Mouse (Mus musculus): Measurements from ENCODE around the gene Olfr867.

GRCm38 (mm10) chr9:20057462-20057861, at the start of gene Olfr867:
- TF ChIP-seq EP300 (IDR thresholded peaks at IDR 0.05; ENCODE audit: low read depth) (no peak), CTCF (IDR thresholded peaks at IDR 0.05; ENCODE audit: low read depth) (no peak)

Measured in liver, embryonic 14.5 days (tissue).